Mouse (Mus musculus) gastrocnemius, postnatal 36 days (tissue): ENCODE results near the gene Alox8. TPM values are rescaled to one million over a fixed set of nuclear protein-coding genes. Genes with fewer than 3 reads are reported as not detected.

Source experiments
- total RNA-seq, 2 experiments: library from RNA; stranded (reverse); gene quantifications; 2 replicates each; pipeline ENCODE4 v1.2.3; 2021

Alox8 gene
- total RNA-seq, 2 experiments from 2014 or later, result not detected

Other genes starting within 250 kb of the Alox8 start
- 1 to 10 TPM; 6.9 to 7.8 TPM for gene Arhgef15, start 240.4 kb downstream of the Alox8 start, total RNA-seq
- 1 to 10 TPM; 3.4 to 3.5 TPM for gene Slc25a35, start 229.7 kb downstream of the Alox8 start, total RNA-seq
- gene Rangrf, start 222.7 kb downstream of the Alox8 start, total RNA-seq, result 10 to 100 TPM; 58.7 to 65.4 TPM
- gene Pfas, start 189.4 kb downstream of the Alox8 start, total RNA-seq, result 1 to 10 TPM; 5.1 to 6.6 TPM
- 10 to 100 TPM in 1 of 2 experiments, 1 to 10 TPM in 1; 9.6 to 10.9 TPM for gene Ctc1, start 181.9 kb downstream of the Alox8 start, total RNA-seq
- 1 to 10 TPM in 1 of 2 experiments, under 1 TPM in 1; 0.51 to 1.1 TPM for gene Aurkb, start 152.2 kb downstream of the Alox8 start, total RNA-seq
- gene Borcs6, start 138.1 kb downstream of the Alox8 start, total RNA-seq, result 10 to 100 TPM; 17.4 to 18.8 TPM
- gene Tmem107, start 127.0 kb downstream of the Alox8 start, total RNA-seq, result 1 to 10 TPM; 3.4 TPM
- 10 to 100 TPM; 26.7 to 38.1 TPM for gene Vamp2, start 109.4 kb downstream of the Alox8 start, total RNA-seq
- gene Per1, start 102.6 kb downstream of the Alox8 start, total RNA-seq, result 10 to 100 TPM; 60.9 to 89.0 TPM
- not detected for gene Hes7, start 77.4 kb downstream of the Alox8 start, total RNA-seq
- not detected for gene 9130213A22Rik, start 75.3 kb downstream of the Alox8 start, total RNA-seq
- gene Aloxe3, start 71.9 kb downstream of the Alox8 start, total RNA-seq, result not detected
- gene Alox12b, start 40.9 kb downstream of the Alox8 start, total RNA-seq, result not detected
- not detected for gene Gucy2e, start 39.2 kb upstream of the Alox8 start, total RNA-seq
- gene Cntrob, start 125.9 kb upstream of the Alox8 start, total RNA-seq, result 1 to 10 TPM; 1.4 TPM
- 10 to 100 TPM; 40.1 to 41.8 TPM for gene Trappc1, start 126.1 kb upstream of the Alox8 start, total RNA-seq
- under 1 TPM in 1 of 2 experiments, not detected in 1; 0.10 TPM for gene Kcnab3, start 128.4 kb upstream of the Alox8 start, total RNA-seq
- gene Rnf227, start 142.6 kb upstream of the Alox8 start, total RNA-seq, result under 1 TPM; 0.12 to 0.26 TPM
- gene Chd3, start 171.6 kb upstream of the Alox8 start, total RNA-seq, result 10 to 100 TPM in 1 of 2 experiments, 1 to 10 TPM in 1; 7.6 to 11.2 TPM
- 10 to 100 TPM; 58.8 to 67.0 TPM for gene Naa38, start 197.6 kb upstream of the Alox8 start, total RNA-seq
- gene Cyb5d1, start 197.8 kb upstream of the Alox8 start, total RNA-seq, result 10 to 100 TPM; 24.6 to 26.2 TPM
- 1 to 10 TPM; 6.3 to 7.9 TPM for gene Tmem88, start 200.4 kb upstream of the Alox8 start, total RNA-seq
- gene Kdm6b, start 215.8 kb upstream of the Alox8 start, total RNA-seq, result 10 to 100 TPM; 23.0 to 27.2 TPM